Mouse (Mus musculus): ENCODE measurements around the gene Rnase4. TPM values are rescaled to one million over a fixed set of nuclear protein-coding genes. Genes with fewer than 3 reads are reported as not detected.

Rnase4 gene
- polyA plus RNA-seq, 1 experiment, result 0.03 TPM

- TF ChIP-seq GATA1 (IDR thresholded peaks at IDR 0.05; ENCODE audit: low read length), result no peak
- no peak for TF ChIP-seq TAL1 (IDR thresholded peaks at IDR 0.05; ENCODE audit: low read length)
- Histone ChIP-seq H3K9me3 (ENCODE audit: control insufficient read depth, low read length) (peaks cover 2% of the 10 kb centered on the region; the same call in 1 of the 2 replicates), H3K4me3 (replicated peaks) (peak overlapping the region; percentile 24), H3K4me1 (ENCODE audit: control insufficient read depth) (peaks cover 66% of the 10 kb centered on the region), H3K27me3 (ENCODE audit: control insufficient read depth) (no peaks in the 10 kb centered on the region), H3K36me3 (ENCODE audit: control insufficient read depth) (peaks cover 7% of the 10 kb centered on the region)
Measured at GRCm38 (mm10) chr14:51131086-51131815, 40.4 kb downstream of the Rnase4 start.

- H3K36me3 ChIP-seq (ENCODE audit: control insufficient read depth), result peaks cover 4% of the 10 kb centered on the region; the same call in 1 of the 2 replicates
- no peaks in the 10 kb centered on the region for H3K27me3 ChIP-seq (ENCODE audit: control insufficient read depth)
- H3K4me3 ChIP-seq (replicated peaks), result no peak overlapping the region
- H3K4me1 ChIP-seq (ENCODE audit: control insufficient read depth), result peaks cover 55% of the 10 kb centered on the region
- no peak for TF ChIP-seq TAL1 (IDR thresholded peaks at IDR 0.05; ENCODE audit: low read length)
- TF ChIP-seq GATA1 (IDR thresholded peaks at IDR 0.05; ENCODE audit: low read length), result no peak
- H3K9me3 ChIP-seq (ENCODE audit: control insufficient read depth, low read length), result no peaks in the 10 kb centered on the region
Measured at GRCm38 (mm10) chr14:51132372-51132771, 41.5 kb downstream of the Rnase4 start.

DNA sequence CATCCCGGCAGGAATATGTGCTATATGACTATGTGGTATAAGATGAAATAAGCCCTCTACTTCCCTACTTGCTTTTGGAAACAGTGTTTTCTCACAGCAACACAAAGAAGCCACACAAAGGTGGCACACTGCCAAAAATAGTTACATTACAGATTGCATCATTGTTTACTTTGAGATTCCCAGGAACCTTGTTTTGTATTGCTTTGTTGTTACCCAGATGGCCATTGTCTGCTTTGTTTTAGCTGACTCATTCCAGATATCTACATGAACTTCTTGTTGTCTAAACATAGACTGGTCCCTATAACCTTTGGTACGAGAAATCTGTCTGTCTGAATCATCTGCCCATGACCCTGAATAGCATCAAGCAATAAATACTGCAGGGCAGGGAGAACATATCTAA lies 49.5 kb downstream of the Rnase4 start:
- Histone ChIP-seq H3K36me3 (ENCODE audit: control insufficient read depth) (peaks cover 1% of the 10 kb centered on the region; the same call in 1 of the 2 replicates), H3K27me3 (ENCODE audit: control insufficient read depth) (no peaks in the 10 kb centered on the region), H3K4me1 (ENCODE audit: control insufficient read depth) (peaks cover 57% of the 10 kb centered on the region), H3K9me3 (ENCODE audit: control insufficient read depth, low read length) (no peaks in the 10 kb centered on the region), H3K4me3 (replicated peaks) (no peak overlapping the region)
- TF ChIP-seq GATA1 (IDR thresholded peaks at IDR 0.05; ENCODE audit: low read length) (no peak), TAL1 (IDR thresholded peaks at IDR 0.05; ENCODE audit: low read length) (no peak)

- Histone ChIP-seq H3K36me3 (ENCODE audit: control insufficient read depth) (peaks cover 4% of the 10 kb centered on the region; the same call in 1 of the 2 replicates), H3K4me3 (replicated peaks) (peak overlapping the region; percentile 9), H3K4me1 (ENCODE audit: control insufficient read depth) (peaks cover 74% of the 10 kb centered on the region), H3K27me3 (ENCODE audit: control insufficient read depth) (no peaks in the 10 kb centered on the region), H3K9me3 (ENCODE audit: control insufficient read depth, low read length) (no peaks in the 10 kb centered on the region)
- no peak for TF ChIP-seq GATA1 (IDR thresholded peaks at IDR 0.05; ENCODE audit: low read length)
- TF ChIP-seq TAL1 (IDR thresholded peaks at IDR 0.05; ENCODE audit: low read length), result no peak
Measured at GRCm38 (mm10) chr14:51142119-51142518, 51.2 kb downstream of the Rnase4 start.

GRCm38 (mm10) chr14:51142568-51142967 lies 51.7 kb downstream of the Rnase4 start:
- TF ChIP-seq GATA1 (IDR thresholded peaks at IDR 0.05; ENCODE audit: low read length), result no peak
- no peak for TF ChIP-seq TAL1 (IDR thresholded peaks at IDR 0.05; ENCODE audit: low read length)
- Histone ChIP-seq H3K36me3 (ENCODE audit: control insufficient read depth) (peaks cover 4% of the 10 kb centered on the region; the same call in 1 of the 2 replicates), H3K4me1 (ENCODE audit: control insufficient read depth) (peaks cover 78% of the 10 kb centered on the region), H3K9me3 (ENCODE audit: control insufficient read depth, low read length) (no peaks in the 10 kb centered on the region), H3K27me3 (ENCODE audit: control insufficient read depth) (no peaks in the 10 kb centered on the region), H3K4me3 (replicated peaks) (peak overlapping the region; percentile 9)

GRCm38 (mm10) chr14:51143287-51143686 lies 52.4 kb downstream of the Rnase4 start:
- no peaks in the 10 kb centered on the region for H3K9me3 ChIP-seq (ENCODE audit: control insufficient read depth, low read length)
- peak overlapping the region; percentile 33 for H3K4me3 ChIP-seq (replicated peaks)
- no peak for TF ChIP-seq GATA1 (IDR thresholded peaks at IDR 0.05; ENCODE audit: low read length)
- TF ChIP-seq TAL1 (IDR thresholded peaks at IDR 0.05; ENCODE audit: low read length), result no peak
- H3K36me3 ChIP-seq (ENCODE audit: control insufficient read depth), result peaks cover 4% of the 10 kb centered on the region; the same call in 1 of the 2 replicates
- peaks cover 85% of the 10 kb centered on the region for H3K4me1 ChIP-seq (ENCODE audit: control insufficient read depth)
- no peaks in the 10 kb centered on the region for H3K27me3 ChIP-seq (ENCODE audit: control insufficient read depth)

GRCm38 (mm10) chr14:51143937-51144336 lies 53.1 kb downstream of the Rnase4 start:
- H3K9me3 ChIP-seq (ENCODE audit: control insufficient read depth, low read length), result no peaks in the 10 kb centered on the region
- peaks cover 4% of the 10 kb centered on the region; the same call in 1 of the 2 replicates for H3K36me3 ChIP-seq (ENCODE audit: control insufficient read depth)
- peak overlapping the region; percentile 33 for H3K4me3 ChIP-seq (replicated peaks)
- TF ChIP-seq GATA1 (IDR thresholded peaks at IDR 0.05; ENCODE audit: low read length), result peak; percentile 75
- peak; percentile 68 for TF ChIP-seq TAL1 (IDR thresholded peaks at IDR 0.05; ENCODE audit: low read length)
- H3K27me3 ChIP-seq (ENCODE audit: control insufficient read depth), result no peaks in the 10 kb centered on the region
- peaks cover 92% of the 10 kb centered on the region for H3K4me1 ChIP-seq (ENCODE audit: control insufficient read depth)

DNA sequence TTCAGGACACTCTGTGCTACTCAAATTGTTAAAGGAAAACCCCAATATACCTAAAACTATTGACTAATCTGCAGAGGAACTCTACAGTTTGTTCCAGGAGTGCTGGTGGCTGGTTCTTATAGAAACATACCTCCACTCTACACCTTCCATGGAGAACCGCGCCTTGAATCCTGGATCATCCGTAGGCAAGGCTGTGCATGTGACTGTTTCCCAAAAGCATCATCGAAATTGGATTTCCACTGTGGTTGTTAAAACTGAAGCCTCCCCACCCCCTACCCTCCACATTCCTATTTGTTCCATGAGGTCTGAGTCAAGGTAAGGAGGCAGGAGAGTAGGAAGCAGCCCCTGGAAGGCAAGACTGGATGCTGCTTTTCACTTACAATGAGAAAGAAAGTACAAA lies 53.6 kb downstream of the Rnase4 start:
- peaks cover 97% of the 10 kb centered on the region for H3K4me1 ChIP-seq (ENCODE audit: control insufficient read depth)
- H3K36me3 ChIP-seq (ENCODE audit: control insufficient read depth), result peaks cover 4% of the 10 kb centered on the region; the same call in 1 of the 2 replicates
- H3K27me3 ChIP-seq (ENCODE audit: control insufficient read depth), result no peaks in the 10 kb centered on the region
- no peak for TF ChIP-seq GATA1 (IDR thresholded peaks at IDR 0.05; ENCODE audit: low read length)
- TF ChIP-seq TAL1 (IDR thresholded peaks at IDR 0.05; ENCODE audit: low read length), result no peak
- peak overlapping the region; percentile 32 for H3K4me3 ChIP-seq (replicated peaks)
- no peaks in the 10 kb centered on the region for H3K9me3 ChIP-seq (ENCODE audit: control insufficient read depth, low read length)

DNA sequence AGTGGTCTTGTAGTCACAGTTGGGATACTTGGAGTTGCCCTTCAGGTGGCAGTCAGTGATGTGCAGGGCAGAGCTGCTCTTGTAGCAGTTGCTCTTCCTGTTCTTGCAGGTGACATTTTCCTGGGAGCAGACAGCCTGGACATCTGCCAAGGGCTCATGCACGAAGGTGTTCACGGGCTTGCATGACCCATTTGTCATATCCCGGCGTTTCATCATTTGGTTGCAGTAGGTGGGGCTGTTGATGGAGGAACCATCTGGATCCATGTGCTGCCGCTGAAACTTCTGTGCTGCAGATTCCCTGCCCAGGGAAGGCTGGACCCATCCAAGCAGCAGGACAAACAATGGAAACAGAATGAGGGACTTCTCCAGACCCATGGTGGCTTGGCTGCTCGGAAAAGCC lies 54.6 kb downstream of the Rnase4 start:
- Histone ChIP-seq H3K4me1 (ENCODE audit: control insufficient read depth) (peaks cover 98% of the 10 kb centered on the region), H3K36me3 (ENCODE audit: control insufficient read depth) (peaks cover 4% of the 10 kb centered on the region; the same call in 1 of the 2 replicates), H3K9me3 (ENCODE audit: control insufficient read depth, low read length) (no peaks in the 10 kb centered on the region), H3K27me3 (ENCODE audit: control insufficient read depth) (no peaks in the 10 kb centered on the region), H3K4me3 (replicated peaks) (no peak overlapping the region)
- TF ChIP-seq TAL1 (IDR thresholded peaks at IDR 0.05; ENCODE audit: low read length), result no peak
- TF ChIP-seq GATA1 (IDR thresholded peaks at IDR 0.05; ENCODE audit: low read length), result no peak

Measured in erythroblast, embryonic 14.5 days (primary cell).